Mouse (Mus musculus) kidney, postnatal 36 days (tissue): ENCODE measurements around the gene Cttn.

Experiments
- DNase-seq, 2 experiments: peaks; one replicate each; pipeline ENCODE4 v3.0.0; 2021 to 2022; ENCODE audit warnings: mixed read lengths in 2 of 2

Cttn gene

GRCm38 (mm10) chr7:144470545-144471059 is at the start of gene Cttn:
Cttn (minus strand) TSS chr7:144471009.
- peak; percentile 94 to 96 for DNase-seq

- no peak for DNase-seq
Measured at GRCm38 (mm10) chr7:144519852-144520251, 49.0 kb upstream of the Cttn start.

GRCm38 (mm10) chr7:144516711-144517110 is 45.9 kb upstream of the Cttn start:
- DNase-seq = no peak

- no peak for DNase-seq
Measured at GRCm38 (mm10) chr7:144509090-144509489, 38.3 kb upstream of the Cttn start.

GRCm38 (mm10) chr7:144506807-144507206 is 36.0 kb upstream of the Cttn start:
- DNase-seq = no peak

GRCm38 (mm10) chr7:144503959-144504358 is 33.1 kb upstream of the Cttn start:
- DNase-seq = no peak

GRCm38 (mm10) chr7:144492931-144493330 is 22.1 kb upstream of the Cttn start:
- DNase-seq = no peak

- peak; percentile 58 to 61 for DNase-seq
Measured at GRCm38 (mm10) chr7:144490201-144490873, 19.5 kb upstream of the Cttn start.

GRCm38 (mm10) chr7:144489067-144489774 is 18.4 kb upstream of the Cttn start:
- DNase-seq = no peak

GRCm38 (mm10) chr7:144480314-144480713 is 9.5 kb upstream of the Cttn start:
- DNase-seq = peak; percentile 30 to 43

- no peak for DNase-seq
Measured at GRCm38 (mm10) chr7:144479569-144479968, 8.8 kb upstream of the Cttn start.

- peak; percentile 83 to 85 for DNase-seq
Measured at GRCm38 (mm10) chr7:144475741-144476140, 4.9 kb upstream of the Cttn start.

GRCm38 (mm10) chr7:144473486-144473885 is 2.7 kb upstream of the Cttn start:
- DNase-seq = peak; percentile 21 to 40

GRCm38 (mm10) chr7:144471103-144471502 is 294 bp upstream of the Cttn start:
- DNase-seq = no peak

GRCm38 (mm10) chr7:144469908-144470544 is 783 bp downstream of the Cttn start:
- DNase-seq = peak in 1 of 2 experiments; percentile 25

GRCm38 (mm10) chr7:144469181-144469641 is 1.6 kb downstream of the Cttn start:
- peak; percentile 80 to 82 for DNase-seq

- peak in 1 of 2 experiments; percentile 18 for DNase-seq
Measured at GRCm38 (mm10) chr7:144468741-144469140, 2.1 kb downstream of the Cttn start.

GRCm38 (mm10) chr7:144462577-144462976 is 8.2 kb downstream of the Cttn start:
- no peak for DNase-seq

- no peak for DNase-seq
Measured at GRCm38 (mm10) chr7:144461246-144461902, 9.4 kb downstream of the Cttn start.

- DNase-seq = no peak
Measured at GRCm38 (mm10) chr7:144458881-144459280, 11.9 kb downstream of the Cttn start.

- no peak for DNase-seq
Measured at GRCm38 (mm10) chr7:144450661-144451060, 20.1 kb downstream of the Cttn start.

GRCm38 (mm10) chr7:144449637-144450570 is 20.9 kb downstream of the Cttn start:
- peak; percentile 86 to 89 for DNase-seq
